Mouse (Mus musculus) MEL-GATA-1-ER (cell line): ENCODE data around the gene Lrrd1.
"Not testable (repeated sequence)": the region's sequence is repeated elsewhere in the genome, so short reads cannot be mapped to it uniquely, and the experiment has no call there.

Experiments
- DNase-seq: peaks from one replicate; pipeline ENCODE4 v3.0.0-alpha.2; 2012; ENCODE audit warnings: low read depth; ENCODE audit errors: extremely low read depth

Gene Lrrd1

DNA sequence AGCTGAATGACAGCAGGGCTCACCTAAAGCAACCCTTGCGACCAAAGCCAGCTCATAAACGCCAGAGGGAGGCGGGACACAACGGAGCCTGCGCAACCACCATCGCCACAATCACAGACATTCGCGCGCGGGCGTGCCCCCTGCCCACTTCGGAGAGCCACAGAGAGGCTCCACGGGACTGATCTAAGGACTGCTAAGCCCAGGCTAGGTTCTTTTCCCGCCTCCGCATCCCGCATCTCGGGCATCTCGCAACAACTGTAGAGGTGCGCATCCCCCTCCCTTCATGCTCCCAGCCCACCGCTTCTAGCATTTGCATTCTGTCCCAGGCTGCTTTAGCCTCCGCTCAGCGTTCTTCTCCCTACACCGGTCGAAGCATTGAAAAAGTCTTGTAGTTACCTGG, at the start of gene Lrrd1:
Lrrd1 (plus strand) TSS at position 148 of the 400 bp plus-strand sequence.
- DNase-seq: no peak

DNA sequence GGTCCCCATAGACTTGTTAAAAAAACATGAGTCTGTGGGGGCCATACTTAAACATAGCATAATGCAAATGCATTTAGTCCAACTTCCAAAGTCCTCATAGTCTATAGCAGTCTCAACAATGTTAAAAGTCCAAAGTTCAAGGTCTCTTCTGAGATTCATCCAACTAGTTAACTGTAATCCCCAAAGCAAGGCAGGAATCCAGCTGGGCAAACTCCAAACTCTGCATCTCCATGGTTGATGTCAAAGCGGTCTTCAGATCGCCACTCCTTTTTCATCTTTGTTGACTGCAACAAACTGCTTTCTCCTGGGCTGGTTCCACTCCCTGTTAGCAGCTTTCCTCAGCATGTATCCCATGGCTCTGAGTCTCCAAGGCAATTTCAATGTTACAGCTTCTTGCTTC, 47.9 kb upstream of the Lrrd1 start:
- DNase-seq: not testable (repeated sequence)

DNA sequence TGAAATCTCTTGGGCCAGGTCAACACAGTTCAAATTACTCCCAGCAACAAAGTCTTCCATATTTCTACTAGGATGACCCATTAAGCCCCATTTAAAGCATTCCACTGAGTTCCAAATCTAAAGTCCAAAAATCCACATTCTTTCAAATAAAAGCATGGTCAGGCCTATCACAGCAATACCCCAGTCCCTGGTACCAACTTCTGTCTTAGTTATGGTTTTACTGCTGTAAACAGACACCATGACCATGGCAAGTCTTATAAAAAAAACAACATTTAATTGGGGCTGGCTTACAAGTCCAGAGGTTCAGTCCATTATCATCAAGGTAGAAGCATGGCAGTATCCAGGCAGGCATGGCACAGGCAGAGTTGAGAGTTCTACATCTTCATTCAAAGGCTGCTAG, 46.3 kb upstream of the Lrrd1 start:
- not testable (repeated sequence) for DNase-seq

DNA sequence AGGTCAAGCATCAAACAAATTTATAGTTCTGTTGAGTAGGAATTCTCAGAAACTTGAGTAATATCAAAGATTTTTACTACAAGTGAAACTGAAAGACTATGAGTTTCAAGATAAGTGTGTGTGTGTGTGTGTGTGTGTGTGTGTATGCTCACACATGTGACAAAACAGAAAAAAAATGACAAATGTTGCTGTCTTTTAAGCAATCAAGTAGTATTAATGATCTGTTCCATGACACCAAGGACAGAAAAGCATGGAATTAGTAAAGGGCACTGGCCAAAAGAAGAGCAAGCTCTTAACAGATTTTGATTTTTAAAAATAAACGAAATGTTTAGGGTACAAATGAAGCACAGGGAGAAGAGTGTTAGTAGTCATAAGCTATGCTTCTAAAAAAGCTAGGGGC, 44.9 kb upstream of the Lrrd1 start:
- no peak for DNase-seq

DNA sequence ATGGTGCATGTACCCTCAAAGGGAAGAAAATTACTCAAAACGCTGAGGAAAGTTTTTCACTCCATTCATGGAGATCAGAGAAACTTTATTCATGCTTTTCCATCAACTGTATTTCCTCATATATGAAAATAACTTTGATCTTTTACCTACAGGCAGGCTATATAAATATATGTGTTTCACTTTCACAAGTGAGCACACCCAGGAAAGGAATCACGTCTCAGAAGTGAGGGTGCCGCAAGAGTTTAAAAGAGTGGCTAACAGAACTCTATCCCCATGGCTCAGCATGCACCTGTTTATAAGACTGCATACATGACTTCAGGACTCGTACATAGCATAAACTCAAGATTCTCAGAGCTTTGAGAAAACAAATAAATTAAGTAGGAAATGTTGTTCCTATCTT, 44.1 kb upstream of the Lrrd1 start:
- no peak for DNase-seq

DNA sequence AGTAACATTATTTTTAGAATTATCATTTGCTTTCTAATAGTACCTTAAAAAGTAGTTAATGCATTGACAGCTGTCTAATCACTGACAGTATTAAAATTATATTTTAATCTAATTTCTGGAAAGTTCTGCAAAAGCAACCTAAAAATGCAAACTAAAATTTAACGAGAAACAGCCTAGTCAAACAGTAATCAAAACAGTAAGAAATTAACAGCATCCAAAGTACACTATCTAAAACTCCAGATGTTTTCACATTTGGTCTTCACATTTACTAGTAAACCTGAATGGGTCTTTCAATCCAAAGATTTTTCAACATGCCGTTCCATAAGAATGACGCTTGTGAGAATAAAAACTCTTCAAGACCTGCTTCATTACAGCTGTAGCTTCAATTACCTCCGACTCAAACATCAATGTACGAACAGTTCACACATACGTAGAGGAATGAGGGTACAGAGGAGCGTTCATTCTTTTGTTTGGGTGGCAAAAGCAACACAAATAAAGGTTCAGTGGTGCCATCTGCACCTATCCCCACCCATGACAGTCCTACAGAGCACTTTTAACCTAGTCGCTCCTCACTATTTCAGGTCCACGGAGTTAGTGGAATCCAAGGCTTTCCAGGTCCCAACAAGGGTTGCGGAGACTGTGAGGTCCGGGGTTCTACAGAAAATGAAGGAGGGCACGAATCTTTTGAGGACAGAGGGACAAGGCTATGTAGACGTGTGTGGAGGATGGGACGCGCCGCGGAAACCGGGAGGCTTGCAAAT, 43.1 kb upstream of the Lrrd1 start:
- DNase-seq: no peak

DNA sequence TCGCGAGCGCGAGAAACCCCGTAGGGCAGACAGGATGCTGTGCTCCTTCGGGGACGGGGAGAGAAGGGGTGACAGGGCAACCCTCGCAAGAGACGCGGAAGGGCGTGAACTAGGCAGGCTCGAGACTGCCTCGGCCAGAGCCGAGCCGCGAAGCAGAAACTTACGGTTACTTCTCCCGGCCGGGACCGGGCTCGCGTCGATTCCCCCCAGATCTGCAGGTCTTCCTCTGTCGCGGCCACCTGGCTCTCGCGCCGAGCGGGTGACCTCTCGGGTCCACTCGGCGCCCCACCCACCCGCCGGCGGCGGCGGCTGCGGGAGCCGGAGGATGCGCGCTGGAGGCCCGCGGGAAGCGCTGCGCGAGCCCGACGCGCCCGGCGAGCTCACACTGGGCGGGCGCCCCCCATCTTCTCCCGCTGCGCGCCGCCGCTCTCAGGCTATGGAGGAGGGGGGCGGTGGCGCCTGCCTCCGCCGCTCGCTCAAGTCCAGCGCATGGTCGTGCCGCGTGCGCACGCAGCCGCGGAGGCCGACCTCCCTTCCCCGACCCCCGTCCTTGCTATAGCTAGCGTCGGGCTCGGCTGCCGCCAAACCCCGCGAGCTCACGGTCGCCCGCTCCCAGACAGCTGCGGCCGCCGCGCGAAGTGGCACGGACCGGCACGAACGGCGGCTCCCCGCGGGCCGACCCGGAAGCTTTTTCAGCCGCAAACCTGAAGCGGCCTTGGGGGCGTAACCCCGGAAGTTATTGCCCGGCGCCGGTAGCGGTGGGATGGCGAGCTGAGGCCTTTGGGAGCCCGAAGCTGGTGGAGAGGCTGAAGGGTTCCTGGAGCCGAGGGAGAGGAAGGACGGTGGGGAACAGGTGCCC, 42.3 kb upstream of the Lrrd1 start, which contains the start of the genes Ankib1 and Krit1:
Ankib1 (minus strand) TSS at position 493 of the 859 bp plus-strand sequence.
Krit1 (plus strand) TSS at position 752 of the 859 bp plus-strand sequence.
- DNase-seq: peak; percentile 66

DNA sequence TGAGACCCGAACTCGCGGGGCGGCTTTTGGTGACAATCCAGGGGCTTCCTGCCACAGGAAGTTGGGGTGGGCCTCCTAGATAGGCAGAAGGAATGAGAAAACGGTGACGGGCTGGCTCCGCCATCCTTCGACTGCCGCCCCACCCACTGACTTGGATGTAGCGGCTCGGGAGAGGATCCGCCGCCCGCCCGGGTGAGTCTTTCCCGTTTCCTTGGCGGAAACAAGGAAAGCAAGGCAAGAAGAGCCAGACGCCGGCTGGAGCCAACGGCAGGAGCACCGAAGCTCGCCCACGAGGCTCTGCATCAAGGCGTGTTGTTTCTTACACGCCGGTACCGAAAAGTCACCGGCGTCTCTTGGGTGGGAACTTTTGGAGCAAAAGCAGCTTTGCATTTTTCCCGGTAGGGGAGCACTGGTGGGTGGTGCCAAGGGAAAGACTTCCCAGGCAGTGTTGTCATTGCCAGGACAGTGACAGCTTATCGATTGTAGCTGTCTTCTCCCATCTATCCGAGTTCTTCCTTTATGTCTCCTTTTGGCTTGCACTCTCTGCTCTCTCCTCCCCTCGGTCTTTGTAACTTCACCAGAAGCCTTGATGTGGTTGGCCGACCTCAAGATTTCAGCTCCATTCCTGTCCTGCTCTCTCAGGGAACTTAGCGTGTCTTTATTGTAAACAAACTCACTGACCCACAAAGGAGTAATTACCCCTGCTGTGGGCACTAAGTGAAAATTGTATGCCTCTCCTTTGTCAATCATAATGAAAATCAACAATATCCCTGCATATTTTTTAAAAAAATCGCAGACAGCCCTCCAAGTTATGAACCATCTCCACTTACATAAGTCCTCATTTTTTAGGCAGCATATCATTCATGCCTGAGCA, 41.4 kb upstream of the Lrrd1 start:
- peak; percentile 59 for DNase-seq

DNA sequence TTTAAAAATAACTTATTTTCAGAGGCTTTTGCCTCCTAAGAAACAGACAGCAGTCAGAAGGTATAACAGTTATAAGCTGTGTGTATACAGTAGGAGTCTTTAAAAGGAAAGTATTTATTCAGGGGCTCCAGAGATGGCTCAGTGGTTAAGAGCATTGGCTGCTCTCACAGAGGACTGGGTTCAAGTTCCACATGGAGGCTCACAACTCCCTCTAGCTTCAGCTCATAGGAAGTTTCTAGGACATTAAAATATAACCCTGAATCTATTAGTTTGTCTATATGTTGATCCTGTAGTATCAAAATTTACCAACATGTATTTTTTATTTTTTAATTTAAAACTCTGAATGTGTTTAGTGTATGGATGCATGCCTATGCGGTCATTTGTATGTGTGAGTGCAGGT, 36.5 kb upstream of the Lrrd1 start:
- no peak for DNase-seq

DNA sequence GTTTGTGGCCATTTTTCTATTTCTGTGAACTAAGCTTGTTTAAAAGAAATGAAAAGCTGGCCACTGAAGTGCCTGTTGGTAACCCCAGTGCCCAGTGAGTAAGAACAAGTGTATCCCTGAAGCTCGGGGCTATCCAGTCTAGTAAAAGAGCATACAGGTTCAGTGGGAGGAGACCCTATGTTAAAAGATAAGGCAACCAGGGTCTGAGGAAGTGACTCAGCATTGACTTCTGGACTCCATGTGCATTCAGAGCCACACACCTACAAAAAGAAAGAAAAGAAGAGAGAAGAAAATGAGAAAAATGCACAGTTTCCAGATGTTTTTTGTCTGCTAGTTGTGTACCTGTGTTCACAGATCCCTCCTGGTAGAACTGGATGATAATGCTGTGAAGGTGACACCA, 10.9 kb upstream of the Lrrd1 start:
- DNase-seq: peak; percentile 39

DNA sequence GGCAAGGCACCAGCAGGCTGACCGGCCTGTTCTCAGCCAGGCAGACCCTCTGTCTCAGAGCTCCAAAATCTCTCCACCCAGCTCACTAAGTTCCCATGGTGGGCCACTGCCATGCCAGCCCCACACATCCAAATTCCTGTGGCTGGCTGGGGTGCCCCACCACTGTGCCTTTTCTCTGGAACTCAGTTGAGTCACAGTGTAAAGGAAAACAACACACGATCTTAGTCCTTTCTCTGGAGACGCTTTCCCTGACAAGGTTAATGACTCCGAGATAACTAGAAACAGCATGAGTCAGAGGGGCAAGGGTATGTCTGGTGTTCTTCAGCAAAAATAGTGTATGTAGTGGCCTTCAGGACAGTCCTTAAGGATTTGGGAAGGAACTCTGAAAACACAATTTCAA, 25.2 kb downstream of the Lrrd1 start:
- DNase-seq: no peak

DNA sequence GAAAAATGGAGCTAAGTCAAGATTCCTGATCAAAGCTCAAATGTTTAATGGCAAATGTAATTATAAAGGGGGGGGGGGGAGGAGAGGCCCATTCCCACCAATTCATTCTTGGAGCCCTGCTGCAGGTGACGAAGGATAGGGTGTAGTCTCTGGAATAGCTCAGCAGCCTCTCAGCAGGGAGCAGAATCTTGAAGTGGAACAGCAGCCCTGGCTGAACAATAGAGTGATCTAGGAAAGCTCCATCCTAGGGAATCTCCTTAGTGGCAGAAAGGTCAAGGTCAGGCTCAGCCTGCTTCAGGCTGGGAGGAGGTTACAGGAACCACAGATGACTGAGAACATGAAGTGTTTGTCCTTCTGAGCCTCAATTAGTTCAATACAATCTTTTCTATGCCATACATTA, 27.4 kb downstream of the Lrrd1 start:
- no peak for DNase-seq

DNA sequence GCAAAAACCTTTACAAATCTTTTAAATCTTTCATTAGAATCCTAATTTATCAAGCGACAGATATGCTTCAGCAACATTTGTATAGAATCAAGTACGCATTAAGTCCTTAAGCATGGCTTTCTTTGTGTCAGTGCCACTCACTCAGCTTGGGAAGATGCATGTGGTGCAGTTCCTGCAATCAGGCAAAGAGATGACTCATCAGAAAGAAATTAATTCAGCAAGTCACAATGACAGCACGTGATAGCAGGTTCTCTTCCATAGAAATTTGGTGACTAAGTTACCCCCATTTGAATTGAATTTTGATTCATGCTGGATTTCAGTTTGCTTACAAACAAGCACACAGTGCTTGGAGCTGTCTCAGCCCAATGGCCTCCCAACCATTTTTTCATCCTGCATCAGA, 28.5 kb downstream of the Lrrd1 start:
- no peak for DNase-seq

DNA sequence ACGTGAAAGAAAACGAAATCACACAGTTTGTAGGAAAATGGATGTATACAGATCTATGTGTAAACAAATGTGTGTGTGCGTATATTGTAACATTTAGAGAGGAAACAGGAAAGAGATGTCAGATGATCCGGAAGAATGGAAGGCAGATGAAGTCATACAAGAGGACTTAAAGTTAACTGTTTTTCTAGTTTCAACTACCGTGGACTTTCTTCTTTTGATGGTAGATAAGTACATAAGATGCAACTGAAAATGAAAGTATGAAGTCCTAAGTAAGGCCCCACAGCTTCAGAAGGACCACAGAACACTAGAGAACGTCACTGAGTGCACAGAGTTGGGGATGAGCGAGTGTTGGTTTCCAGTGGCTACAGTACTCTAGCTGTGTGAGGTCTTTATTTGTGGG, 41.9 kb downstream of the Lrrd1 start:
- DNase-seq: not testable (repeated sequence)

DNA sequence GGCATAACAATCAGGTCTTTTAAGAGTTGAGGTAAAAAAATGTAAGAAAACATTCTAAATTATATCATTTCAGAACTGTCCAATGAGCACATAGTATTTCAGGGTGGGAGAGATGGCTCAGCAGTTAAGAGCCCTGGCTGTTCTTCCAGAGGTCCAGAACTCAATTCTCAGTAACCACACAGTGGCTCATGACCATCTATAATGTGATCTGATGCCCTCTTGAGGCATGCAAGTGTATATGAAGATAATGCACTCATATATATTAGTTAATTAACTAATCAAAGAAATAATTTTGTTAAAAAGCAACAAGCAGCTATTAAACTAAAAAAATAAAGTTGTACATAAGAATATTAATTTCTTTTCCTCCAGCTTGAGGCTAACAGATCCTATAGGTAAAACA, 44.2 kb downstream of the Lrrd1 start:
- no peak for DNase-seq

DNA sequence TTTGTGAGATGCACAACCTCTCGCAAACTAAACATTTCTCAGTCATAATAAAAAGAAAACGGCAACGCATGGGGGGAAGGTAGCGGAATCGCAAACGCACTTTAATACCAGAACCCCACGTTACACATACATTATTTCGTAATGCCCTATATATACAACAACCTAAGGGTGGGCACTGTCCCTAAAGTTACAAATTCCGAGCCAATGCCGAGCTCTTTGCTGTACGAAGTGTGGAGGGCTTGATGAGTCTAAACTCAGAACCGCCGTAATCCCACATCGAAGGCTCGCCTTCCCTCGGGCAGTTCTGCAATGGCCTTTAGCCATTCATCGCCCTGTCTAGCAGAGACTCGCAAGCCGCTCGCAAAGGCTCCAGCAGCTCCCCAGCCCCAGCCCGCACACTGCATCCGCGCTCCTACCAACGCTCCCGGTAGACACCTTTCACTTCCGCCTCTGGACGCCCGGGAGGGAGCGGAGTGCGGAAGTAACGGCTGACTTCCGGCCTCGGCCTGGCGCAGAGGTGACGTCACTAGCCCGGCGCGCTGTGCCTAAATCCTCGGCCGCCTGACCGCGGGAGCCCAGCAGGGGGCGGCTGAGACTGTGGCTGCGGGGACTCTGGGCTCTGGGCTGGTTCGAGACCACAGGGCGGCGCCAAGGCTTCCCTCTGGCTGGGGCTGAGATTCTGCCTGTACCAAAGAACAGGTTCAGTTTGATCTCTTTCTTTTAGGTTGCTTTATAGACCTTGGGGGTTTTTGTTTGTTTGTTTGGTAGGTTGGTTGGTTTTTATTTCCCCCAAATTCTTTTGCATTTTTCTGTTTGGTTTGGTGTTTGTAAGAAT, 48.7 kb downstream of the Lrrd1 start, which contains the start of gene Mterf1a:
Mterf1a (minus strand) TSS at position 475 of the 835 bp plus-strand sequence.
- DNase-seq: peak; percentile 18

DNA sequence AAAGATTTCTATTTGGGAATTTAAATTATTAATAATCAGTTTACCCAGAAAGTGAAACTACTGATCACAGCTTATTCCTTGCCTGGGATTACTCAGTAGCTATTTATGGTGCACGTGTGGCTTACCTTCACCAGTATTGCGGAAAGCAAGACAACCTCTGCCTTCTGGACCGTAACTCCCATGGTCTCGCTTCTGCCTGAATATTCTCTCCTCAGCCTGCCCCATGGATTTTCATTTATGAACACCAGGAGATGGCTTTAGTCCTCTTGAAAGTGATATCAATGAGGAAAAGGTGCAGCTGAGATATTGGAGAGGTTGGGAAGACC, 49.3 kb downstream of the Lrrd1 start:
- not testable (repeated sequence) for DNase-seq

DNA sequence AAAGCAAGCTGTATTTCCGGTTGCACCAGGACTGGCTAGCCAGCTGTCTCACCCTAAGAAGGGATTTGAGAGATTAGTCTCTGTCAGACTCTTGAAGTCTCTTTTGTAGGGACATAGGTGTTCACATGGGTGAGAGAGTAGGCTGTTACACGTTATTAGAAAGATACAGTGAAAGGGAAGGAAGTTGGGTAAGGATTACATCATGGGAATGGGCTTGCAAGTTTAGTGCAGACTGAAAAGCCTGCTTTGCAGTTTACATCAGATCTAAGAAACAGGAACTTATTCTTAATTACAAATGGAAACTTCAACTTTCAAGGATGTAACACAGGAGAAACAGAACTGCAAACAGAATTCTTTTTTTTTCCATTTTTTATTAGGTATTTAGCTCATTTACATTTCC, 60.5 kb downstream of the Lrrd1 start:
- DNase-seq: no peak
